Mouse (Mus musculus) retina, embryonic 14.5 days (tissue): ENCODE measurements around the gene Tpd52l2.
A peak's percentile ranks its signal among the peaks of the same experiment; 100 is the strongest.
"Not testable (repeated sequence)": the region's sequence is repeated elsewhere in the genome, so short reads cannot be mapped to it uniquely, and the experiment has no call there.

Experiments
- DNase-seq: peaks from one replicate; pipeline ENCODE4 v3.0.0-alpha.2; 2015; ENCODE audit warnings: low spot score

Gene Tpd52l2

GRCm38 (mm10) chr2:181487338-181488277, 9.3 kb upstream of the Tpd52l2 start:
- peak; percentile 13 for DNase-seq

- peak; percentile 48 for DNase-seq
Measured at GRCm38 (mm10) chr2:181491432-181492205, 5.3 kb upstream of the Tpd52l2 start.

- DNase-seq = no peak
Measured at GRCm38 (mm10) chr2:181492206-181492605, 4.7 kb upstream of the Tpd52l2 start.

GRCm38 (mm10) chr2:181493156-181493927, 3.6 kb upstream of the Tpd52l2 start, which contains the start of gene Abhd16b:
Abhd16b (plus strand) TSS chr2:181493206.
- no peak for DNase-seq

GRCm38 (mm10) chr2:181494266-181494945, 2.5 kb upstream of the Tpd52l2 start:
- DNase-seq = no peak

GRCm38 (mm10) chr2:181495845-181496244, 1.1 kb upstream of the Tpd52l2 start:
- DNase-seq = not testable (repeated sequence)

GRCm38 (mm10) chr2:181496281-181496680, 661 bp upstream of the Tpd52l2 start:
- peak; percentile 71 for DNase-seq

GRCm38 (mm10) chr2:181497548-181497875, 570 bp downstream of the Tpd52l2 start:
- DNase-seq = peak; percentile 67

GRCm38 (mm10) chr2:181498644-181499043, 1.7 kb downstream of the Tpd52l2 start:
- no peak for DNase-seq

- no peak for DNase-seq
Measured at GRCm38 (mm10) chr2:181509191-181509590, 12.2 kb downstream of the Tpd52l2 start.

- no peak for DNase-seq
Measured at GRCm38 (mm10) chr2:181511231-181511630, 14.3 kb downstream of the Tpd52l2 start.

- peak; percentile 15 for DNase-seq
Measured at GRCm38 (mm10) chr2:181519201-181519600, 22.3 kb downstream of the Tpd52l2 start.

- DNase-seq = peak; percentile 98
Measured at GRCm38 (mm10) chr2:181520118-181520935, 23.4 kb downstream of the Tpd52l2 start, which contains the start of gene Dnajc5. Dnajc5 (plus strand) TSS chr2:181520485.

- DNase-seq = no peak
Measured at GRCm38 (mm10) chr2:181520936-181521227, 23.9 kb downstream of the Tpd52l2 start.

- DNase-seq = no peak
Measured at GRCm38 (mm10) chr2:181521491-181521890, 24.5 kb downstream of the Tpd52l2 start.

GRCm38 (mm10) chr2:181522811-181523210, 25.9 kb downstream of the Tpd52l2 start:
- peak; percentile 53 for DNase-seq

- DNase-seq = no peak
Measured at GRCm38 (mm10) chr2:181525526-181525925, 28.6 kb downstream of the Tpd52l2 start.

- no peak for DNase-seq
Measured at GRCm38 (mm10) chr2:181529076-181529475, 32.1 kb downstream of the Tpd52l2 start.

GRCm38 (mm10) chr2:181532589-181532988, 35.6 kb downstream of the Tpd52l2 start:
- no peak for DNase-seq

- DNase-seq = no peak
Measured at GRCm38 (mm10) chr2:181536410-181536809, 39.5 kb downstream of the Tpd52l2 start.
